Mouse (Mus musculus) small intestine, adult 2 months (tissue): Measurements from ENCODE around the gene Fam49a. TPM values are rescaled to one million over a fixed set of nuclear protein-coding genes. Genes with fewer than 3 reads are reported as not detected.

ENCODE experiments used
- H3K27ac ChIP-seq: fragments of 200-500 bp; 2 replicates; pipeline ENCODE4 v1.5.1; 2012; ENCODE audit warnings: low read depth, low read length, control low read depth, inconsistent platforms; ENCODE audit not compliant: insufficient read depth
- H3K27me3 ChIP-seq: fragments of 200-500 bp; 2 replicates; pipeline ENCODE4 v1.6.1; 2012; ENCODE audit warnings: mild to moderate bottlenecking, moderate library complexity, low read length, inconsistent platforms; ENCODE audit not compliant: control insufficient read depth, insufficient read depth
- H3K36me3 ChIP-seq: fragments of 200-500 bp; 2 replicates; pipeline ENCODE4 v1.6.1; 2012; ENCODE audit warnings: mild to moderate bottlenecking, low read length, control low read depth, inconsistent platforms; ENCODE audit not compliant: control insufficient read depth, insufficient read depth
- H3K4me1 ChIP-seq: fragments of 200-500 bp; 2 replicates; pipeline ENCODE4 v1.6.1; 2012; ENCODE audit warnings: low read length, inconsistent platforms, mixed read lengths; ENCODE audit not compliant: control insufficient read depth, insufficient read depth, insufficient read length
- H3K4me3 ChIP-seq: fragments of 200-500 bp; 2 replicates; pipeline ENCODE4 v1.5.1; 2012; ENCODE audit warnings: low read depth, mild to moderate bottlenecking, control low read depth, inconsistent platforms, low read length, moderate library complexity
- CTCF ChIP-seq: fragments of 200-500 bp; IDR thresholded peaks from 2 replicates; pipeline ENCODE4 v1.5.1; 2012; ENCODE audit warnings: low read depth, mild to moderate bottlenecking, control low read depth, inconsistent platforms, low read length, moderate library complexity, mixed read lengths; ENCODE audit not compliant: insufficient replicate concordance, insufficient read length; ENCODE audit errors: extremely low read depth
- POLR2A ChIP-seq: fragments of 200-500 bp; IDR thresholded peaks from 2 replicates; pipeline ENCODE4 v1.6.1; 2012; ENCODE audit warnings: low read depth, mild to moderate bottlenecking, control low read depth, inconsistent platforms, low read length, moderate library complexity
- WGBS: fragments of 180-500 bp; shearing (Covaris S2); methylation state at CpG from one replicate; pipeline ENCODE4 v1.1.7; 2018; 5-methylcytosine and 5-hydroxymethylcytosine counted together
- polyA plus RNA-seq: library from polyadenylated mRNA; depleted of rRNA; stranded (reverse); fragments of >200 nt; gene quantifications from 2 replicates; pipeline ENCODE4 v1.2.3, GENCODE M21; 2012

Fam49a gene
- polyA plus RNA-seq, 1 experiment = 0.34 TPM

DNA sequence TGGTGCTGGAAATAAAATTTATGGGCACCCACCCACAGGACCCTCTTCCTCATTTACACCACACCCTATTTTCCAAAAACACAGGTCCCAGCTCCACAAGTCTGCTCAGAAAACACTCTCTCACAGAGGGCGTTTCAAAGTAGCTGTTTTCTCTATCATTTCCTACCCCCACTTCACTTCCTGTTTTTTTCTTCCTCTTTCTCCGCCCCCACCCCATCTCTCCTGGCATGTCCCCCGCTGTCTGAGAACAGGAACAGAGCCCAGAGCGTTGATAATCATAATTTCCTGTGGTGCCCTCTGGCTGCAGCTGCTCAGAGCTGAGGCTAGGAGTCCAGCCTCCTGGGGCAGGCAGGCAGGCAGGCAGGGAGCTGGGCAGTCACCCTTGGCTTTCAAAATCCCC lies 39.9 kb downstream of the Fam49a start:
- Histone ChIP-seq H3K4me1 (peaks cover 4% of the 10 kb centered on the region), H3K27ac (0 out of 2 replicates have a peak overlapping the region, but pooled peaks have one; percentile 27), H3K27me3 (no peaks in the 10 kb centered on the region), H3K4me3 (no peak overlapping the region), H3K36me3 (no peaks in the 10 kb centered on the region)
- WGBS = 21% methylated on average over 4 of the region's 4 CpGs
- no peak for TF ChIP-seq POLR2A
- TF ChIP-seq CTCF = no peak

DNA sequence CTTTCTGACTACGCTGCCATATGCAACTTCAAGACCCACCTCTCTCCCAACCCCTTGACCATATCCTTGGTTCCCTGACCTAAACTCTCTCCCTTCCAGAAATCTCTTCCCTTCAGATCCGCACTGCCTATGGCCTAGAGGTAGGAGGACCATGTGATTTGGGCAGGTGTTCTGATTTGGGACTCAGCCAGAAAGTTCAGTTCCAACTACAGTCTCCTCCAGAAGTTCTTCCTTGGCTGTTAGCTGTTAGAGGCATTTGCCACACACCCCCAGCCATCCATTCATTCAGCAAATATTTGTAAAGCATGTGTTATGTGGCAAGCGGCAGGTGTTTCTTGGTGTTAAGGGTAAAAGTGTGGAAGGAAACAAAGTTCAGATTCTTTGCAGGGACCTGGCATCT lies 44.3 kb downstream of the Fam49a start:
- 42% methylated on average over 3 of the region's 3 CpGs for WGBS
- TF ChIP-seq CTCF = no peak
- no peak for TF ChIP-seq POLR2A

DNA sequence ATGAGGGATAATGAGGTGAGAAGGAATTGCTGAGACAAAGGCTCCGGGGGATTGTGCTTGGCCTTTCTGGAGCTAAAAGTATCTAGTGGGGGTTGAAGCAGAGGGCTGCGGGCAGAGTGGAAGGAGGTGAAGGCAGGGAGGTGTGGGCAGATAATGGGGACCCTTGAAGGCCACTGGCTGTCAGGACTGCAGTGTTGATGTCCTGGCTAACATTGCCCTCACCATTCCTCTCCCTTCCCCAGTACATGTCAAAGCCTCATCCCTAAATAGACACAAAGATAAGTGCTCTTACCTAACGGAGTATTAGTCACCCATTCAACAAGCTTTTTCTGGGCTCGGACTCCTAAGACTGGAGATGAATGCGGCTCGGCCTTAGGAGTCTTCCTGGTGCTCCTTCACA lies 44.9 kb downstream of the Fam49a start:
- H3K4me3 ChIP-seq = no peak overlapping the region
- WGBS = 58% methylated on average over 6 of the region's 6 CpGs
- H3K27me3 ChIP-seq = no peaks in the 10 kb centered on the region
- no peak for TF ChIP-seq POLR2A
- TF ChIP-seq CTCF = no peak
- H3K4me1 ChIP-seq = peaks cover 3% of the 10 kb centered on the region
- no peak overlapping the region for H3K27ac ChIP-seq
- no peaks in the 10 kb centered on the region for H3K36me3 ChIP-seq

More for the DNA sequence above, 44.3 kb downstream of the Fam49a start:
- Histone ChIP-seq H3K36me3 (no peaks in the 10 kb centered on the region), H3K4me3 (no peak overlapping the region), H3K27me3 (no peaks in the 10 kb centered on the region), H3K27ac (no peak overlapping the region), H3K4me1 (peaks cover 4% of the 10 kb centered on the region)

DNA sequence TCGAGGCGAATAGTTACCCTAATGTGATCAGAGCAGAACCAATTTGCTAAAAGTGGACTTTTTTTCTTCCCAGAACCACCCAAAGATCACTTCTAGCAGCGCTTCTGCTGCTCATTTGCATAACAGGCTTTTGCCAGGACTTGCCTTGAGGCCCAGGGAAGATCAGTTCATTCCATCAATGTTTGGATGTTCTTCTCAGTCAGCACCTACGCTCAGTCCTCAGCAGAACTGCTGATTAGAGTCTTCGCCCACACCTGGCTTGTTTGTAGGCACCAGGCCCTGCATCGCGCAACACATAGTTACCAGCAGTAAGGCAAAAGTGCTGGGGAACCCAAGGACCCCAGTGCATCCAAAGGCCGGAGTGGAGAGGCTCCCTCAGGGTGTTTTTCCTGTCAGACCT lies 45.3 kb downstream of the Fam49a start:
- 91% methylated on average over 8 of the region's 8 CpGs for WGBS
- H3K4me1 ChIP-seq = no peaks in the 10 kb centered on the region
- no peak overlapping the region for H3K4me3 ChIP-seq
- TF ChIP-seq POLR2A (no peak), CTCF (no peak)
- no peak overlapping the region for H3K27ac ChIP-seq
- no peaks in the 10 kb centered on the region for H3K27me3 ChIP-seq
- no peaks in the 10 kb centered on the region for H3K36me3 ChIP-seq

DNA sequence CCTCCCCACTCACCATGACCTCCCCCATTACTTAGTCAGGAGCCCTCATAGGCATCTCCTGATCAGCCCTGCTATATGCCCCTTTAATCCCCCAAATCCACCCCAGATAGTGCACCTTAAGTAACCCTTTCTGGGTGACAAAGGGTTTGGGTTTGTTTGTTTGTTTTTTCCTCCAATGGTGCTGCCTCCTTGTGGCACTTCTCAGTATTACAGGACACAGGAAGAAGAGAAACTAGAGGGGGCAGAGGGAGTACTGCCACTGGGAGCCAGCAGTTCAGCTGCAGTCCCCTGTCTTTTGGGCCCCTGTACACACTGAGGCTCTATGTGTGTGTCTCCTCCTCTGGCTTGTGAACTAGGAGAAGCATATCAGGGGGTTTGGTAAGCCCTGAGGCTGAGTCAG lies 51.5 kb downstream of the Fam49a start:
- no peak overlapping the region for H3K4me3 ChIP-seq
- H3K27ac ChIP-seq = no peak overlapping the region
- H3K36me3 ChIP-seq = no peaks in the 10 kb centered on the region
- no peaks in the 10 kb centered on the region for H3K27me3 ChIP-seq
- H3K4me1 ChIP-seq = no peaks in the 10 kb centered on the region
- TF ChIP-seq POLR2A = no peak
- peak; percentile 11; the same call in 1 of the 2 replicates for TF ChIP-seq CTCF

DNA sequence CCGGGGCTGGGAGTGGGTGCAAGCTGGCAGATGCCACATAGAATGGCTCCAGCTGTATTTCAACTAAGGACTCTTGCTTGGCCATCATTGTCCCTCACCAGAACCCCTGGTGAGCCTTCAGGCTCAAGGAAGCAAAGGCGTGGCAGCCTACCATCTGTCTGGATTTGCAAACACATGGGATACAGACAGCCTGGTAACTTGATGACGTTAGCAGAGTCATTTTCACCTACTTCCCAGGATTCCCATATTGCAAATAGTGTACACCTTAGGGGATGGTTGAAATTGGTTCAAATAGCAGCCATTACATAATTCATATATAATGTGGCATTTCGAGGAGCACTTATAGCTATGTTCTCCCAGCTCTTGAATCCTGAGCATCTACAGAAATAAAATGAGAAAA lies 52.0 kb downstream of the Fam49a start:
- 79% methylated on average over 4 of the region's 4 CpGs for WGBS
- no peak for TF ChIP-seq CTCF
- no peak for TF ChIP-seq POLR2A
- Histone ChIP-seq H3K4me3 (no peak overlapping the region), H3K36me3 (no peaks in the 10 kb centered on the region), H3K27ac (no peak overlapping the region), H3K27me3 (no peaks in the 10 kb centered on the region), H3K4me1 (no peaks in the 10 kb centered on the region)

DNA sequence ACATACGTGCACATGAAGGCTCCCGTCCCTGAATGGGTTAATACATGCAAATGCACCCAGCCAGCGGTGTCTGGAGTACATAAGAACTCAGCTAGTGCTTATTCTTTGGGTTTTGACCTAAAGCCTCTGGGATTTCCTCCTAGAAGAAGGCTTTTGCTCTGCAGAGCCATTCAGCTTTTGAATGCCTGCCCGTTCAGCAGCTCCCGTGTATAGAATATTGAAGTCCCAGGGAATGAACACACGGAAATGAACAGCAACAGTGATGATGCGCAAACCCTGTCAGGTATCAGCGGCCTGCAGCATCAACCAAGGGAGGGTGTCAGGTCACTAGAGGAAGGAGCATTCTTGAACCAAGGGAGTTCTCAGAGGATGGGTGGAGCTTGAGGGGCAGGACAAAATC lies 52.4 kb downstream of the Fam49a start:
- TF ChIP-seq CTCF = no peak
- no peak for TF ChIP-seq POLR2A
- Histone ChIP-seq H3K36me3 (no peaks in the 10 kb centered on the region), H3K27ac (no peak overlapping the region), H3K4me3 (no peak overlapping the region), H3K27me3 (no peaks in the 10 kb centered on the region), H3K4me1 (no peaks in the 10 kb centered on the region)
- 88% methylated on average over 8 of the region's 8 CpGs for WGBS

DNA sequence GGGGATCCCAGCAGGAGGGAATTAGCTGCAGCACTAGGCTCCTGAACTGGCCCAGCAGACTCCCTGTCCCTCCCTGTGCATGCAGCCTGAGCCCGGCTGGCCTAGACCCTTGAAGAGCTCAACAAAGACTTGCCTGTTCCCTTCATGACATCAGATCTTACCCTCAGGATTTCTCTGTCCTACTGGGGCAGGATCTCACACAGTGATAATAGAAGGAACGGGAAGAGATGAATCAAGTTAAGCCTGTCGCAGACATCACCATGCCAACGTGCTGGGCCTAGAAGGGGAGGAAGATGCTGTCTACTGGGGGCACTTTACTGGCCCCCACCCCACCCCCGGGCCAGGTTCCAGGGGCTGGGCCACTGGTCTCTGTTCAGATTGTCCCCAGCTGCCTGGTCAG lies 53.1 kb downstream of the Fam49a start:
- Histone ChIP-seq H3K4me3 (no peak overlapping the region), H3K27me3 (no peaks in the 10 kb centered on the region), H3K36me3 (no peaks in the 10 kb centered on the region), H3K4me1 (no peaks in the 10 kb centered on the region), H3K27ac (no peak overlapping the region)
- TF ChIP-seq CTCF = no peak
- no peak for TF ChIP-seq POLR2A
- WGBS = 71% methylated on average over 5 of the region's 5 CpGs
